ENCODE assay signal across 7 mouse cellular contexts in the genomic region with DNA sequence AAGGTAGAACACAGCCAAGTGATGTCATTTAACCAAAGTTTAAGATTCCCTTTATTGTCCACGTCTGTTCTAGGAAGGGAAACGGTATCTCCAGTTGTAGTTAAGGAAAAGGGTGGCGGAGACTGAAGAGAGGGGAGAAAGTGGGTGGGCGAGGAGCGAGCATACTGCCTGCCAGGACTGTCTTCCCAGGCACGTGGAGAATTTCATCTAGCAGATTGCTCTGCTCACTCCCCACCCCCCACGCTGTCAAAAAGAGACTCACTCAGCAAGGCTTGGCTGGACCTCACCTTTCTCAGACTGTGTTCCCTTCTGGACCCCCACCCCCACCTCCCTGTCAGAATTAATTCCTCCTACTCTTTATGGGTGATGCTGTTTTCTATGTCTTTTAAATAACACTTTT. TPM values are rescaled to one million over a fixed set of nuclear protein-coding genes. Genes with fewer than 3 reads are reported as not detected.
DNase-seq lines count a peak whose midpoint lies in the region; ATAC-seq and TF ChIP-seq lines count a peak whose summit lies in the region.

No protein-coding gene starts in this region.

- no peak for ATAC-seq in forebrain, embryonic 13.5 days
- no peak for ATAC-seq in megakaryocyte-erythroid progenitor cell, adult 5-6 weeks (replicated peaks; ENCODE audit: low FRiP score, low TSS enrichment, poor library complexity, severe bottlenecking)

- H3K9ac ChIP-seq in forebrain, embryonic 13.5 days = no peak overlapping the region

- no peaks in the 10 kb centered on the region for H3K36me3 ChIP-seq in forebrain, embryonic 13.5 days (ENCODE audit: poor library complexity, severe bottlenecking)
- H3K36me3 ChIP-seq in limb, embryonic 10.5 days = peaks cover 9% of the 10 kb centered on the region

- intact Hi-C loops in left cerebral cortex, adult 2 months (cut with DNase I) = no loop called here

- H3K27me3 ChIP-seq in forebrain, embryonic 13.5 days = peaks cover 40% of the 10 kb centered on the region
- H3K27me3 ChIP-seq in limb, embryonic 10.5 days (ENCODE audit: low read depth, poor library complexity, severe bottlenecking) = peaks cover 16% of the 10 kb centered on the region

- peak overlapping the region; percentile 95 for H3K4me2 ChIP-seq in forebrain, embryonic 13.5 days

- WGBS in forebrain, embryonic 13.5 days = 36% methylated on average over 7 of the region's 7 CpGs
- 22% methylated on average over 7 of the region's 7 CpGs for WGBS in limb, embryonic 10.5 days

- DNase-seq in left cerebral cortex, adult 2 months (ENCODE audit: extremely low spot score in 1 of 2, low spot score in 2 of 2) = peak; percentile 49 to 58
- no peak for DNase-seq in left cerebral cortex, adult 11 months (ENCODE audit: low spot score)
- peak; percentile 75 for DNase-seq in brain, adult 2 months (ENCODE audit: low read depth, low spot score)
- peak; percentile 34 for DNase-seq in limb, embryonic 10.5 days (ENCODE audit: low spot score)
- DNase-seq in right cerebral cortex, postnatal 25 days = peak; percentile 51

- H3K4me1 ChIP-seq in forebrain, embryonic 13.5 days = peaks cover 48% of the 10 kb centered on the region
- peaks cover 61% of the 10 kb centered on the region for H3K4me1 ChIP-seq in limb, embryonic 10.5 days

- H3K27ac ChIP-seq in left cerebral cortex, adult 2 months = peak overlapping the region; percentile 2; the same call in 1 of the 2 replicates
- no peak overlapping the region for H3K27ac ChIP-seq in forebrain, embryonic 13.5 days
- peak overlapping the region; percentile 97 for H3K27ac ChIP-seq in limb, embryonic 10.5 days

- H3K9me3 ChIP-seq in forebrain, embryonic 13.5 days (replicated peaks) = no peaks in the 10 kb centered on the region
- H3K9me3 ChIP-seq in limb, embryonic 10.5 days (replicated peaks) = no peaks in the 10 kb centered on the region

- no peak for TF ChIP-seq CTCF in left cerebral cortex, adult 2 months (IDR thresholded peaks at IDR 0.05)

- no peak overlapping the region for H3K4me3 ChIP-seq in left cerebral cortex, adult 2 months
- H3K4me3 ChIP-seq in forebrain, embryonic 13.5 days = no peak overlapping the region
- peak overlapping the region; percentile 84 for H3K4me3 ChIP-seq in limb, embryonic 10.5 days

RNA-seq across cellular contexts. Expression of gene Nab2, which starts 0.8 kb away (rescaled TPM):
- total RNA-seq in left cerebral cortex, adult 2 months (2021) = 10 to 100 TPM; 44.9 to 67.4 TPM
- 1.6 and 2.0 TPM in 2 replicates for polyA plus RNA-seq in forebrain, embryonic 13.5 days (2015; fragmentation: Nextera tagmentation; extraction: Ambion mirVana)
- 13.1 and 17.4 TPM in 2 replicates for polyA plus RNA-seq in limb, embryonic 10.5 days (2016; fragmentation: Nextera tagmentation; extraction: Ambion mirVana)
- total RNA-seq in megakaryocyte-erythroid progenitor cell, adult 5-6 weeks (2014; fragmentation: Nextera tagmentation) = 0.99 TPM in 1 of 2 replicates, not detected in the other
- 1.1 and 2.2 TPM in 2 replicates for total RNA-seq in megakaryocyte-erythroid progenitor cell, adult 5-6 weeks (2017)

RNA-seq across cellular contexts. Expression of gene Nemp1, which starts 2.5 kb away (rescaled TPM):
- 1 to 10 TPM; 4.1 to 4.7 TPM for total RNA-seq in left cerebral cortex, adult 2 months (2021)
- 6.7 and 7.0 TPM in 2 replicates for polyA plus RNA-seq in forebrain, embryonic 13.5 days (2015; fragmentation: Nextera tagmentation; extraction: Ambion mirVana)
- polyA plus RNA-seq in limb, embryonic 10.5 days (2016; fragmentation: Nextera tagmentation; extraction: Ambion mirVana) = 11.9 and 12.3 TPM in 2 replicates
- 19.4 and 22.7 TPM in 2 replicates for total RNA-seq in megakaryocyte-erythroid progenitor cell, adult 5-6 weeks (2014; fragmentation: Nextera tagmentation)
- total RNA-seq in megakaryocyte-erythroid progenitor cell, adult 5-6 weeks (2017) = 17.6 and 35.2 TPM in 2 replicates

RNA-seq across cellular contexts. Expression of gene Stat6, which starts 26.4 kb away (rescaled TPM):
- 10 to 100 TPM; 11.4 to 12.9 TPM for total RNA-seq in left cerebral cortex, adult 2 months (2021)
- 2.6 and 2.7 TPM in 2 replicates for polyA plus RNA-seq in forebrain, embryonic 13.5 days (2015; fragmentation: Nextera tagmentation; extraction: Ambion mirVana)
- polyA plus RNA-seq in limb, embryonic 10.5 days (2016; fragmentation: Nextera tagmentation; extraction: Ambion mirVana) = 8.4 and 9.7 TPM in 2 replicates
- total RNA-seq in megakaryocyte-erythroid progenitor cell, adult 5-6 weeks (2014; fragmentation: Nextera tagmentation) = 51.7 and 57.9 TPM in 2 replicates
- 32.2 and 35.3 TPM in 2 replicates for total RNA-seq in megakaryocyte-erythroid progenitor cell, adult 5-6 weeks (2017)

RNA-seq across cellular contexts. Expression of gene Myo1a, which starts 35.8 kb away (rescaled TPM):
- 1 to 10 TPM; 1.2 to 1.4 TPM for total RNA-seq in left cerebral cortex, adult 2 months (2021)
- 0.60 and 0.83 TPM in 2 replicates for polyA plus RNA-seq in forebrain, embryonic 13.5 days (2015; fragmentation: Nextera tagmentation; extraction: Ambion mirVana)
- polyA plus RNA-seq in limb, embryonic 10.5 days (2016; fragmentation: Nextera tagmentation; extraction: Ambion mirVana) = 0.49 and 0.78 TPM in 2 replicates
- total RNA-seq in megakaryocyte-erythroid progenitor cell, adult 5-6 weeks (2014; fragmentation: Nextera tagmentation) = 0.79 and 1.4 TPM in 2 replicates
- total RNA-seq in megakaryocyte-erythroid progenitor cell, adult 5-6 weeks (2017) = not detected in 2 replicates

RNA-seq across cellular contexts. Expression of gene Lrp1, which starts 48.2 kb away (rescaled TPM):
- 100 to 1,000 TPM; 341 to 357 TPM for total RNA-seq in left cerebral cortex, adult 2 months (2021)
- polyA plus RNA-seq in forebrain, embryonic 13.5 days (2015; fragmentation: Nextera tagmentation; extraction: Ambion mirVana) = 65.1 and 74.7 TPM in 2 replicates
- 48.6 and 67.8 TPM in 2 replicates for polyA plus RNA-seq in limb, embryonic 10.5 days (2016; fragmentation: Nextera tagmentation; extraction: Ambion mirVana)
- total RNA-seq in megakaryocyte-erythroid progenitor cell, adult 5-6 weeks (2014; fragmentation: Nextera tagmentation) = 0.26 TPM in 1 of 2 replicates, not detected in the other
- total RNA-seq in megakaryocyte-erythroid progenitor cell, adult 5-6 weeks (2017) = 0.04 TPM in 1 of 2 replicates, not detected in the other

Comparison
In these comparisons a context has a peak if more than half of its experiments do, and no peak if none do; other contexts are left out.
1. RNA of gene Nab2, which starts 0.8 kb away (total RNA-seq): 44.9 to 67.4 TPM in left cerebral cortex, adult 2 months; 0.99 to 2.2 TPM in megakaryocyte-erythroid progenitor cell, adult 5-6 weeks; every median in the first group is over 10 times any median in the second.